Mouse (Mus musculus) CH12.LX (cell line): Measurements from ENCODE around the gene Selenoo. TPM values are rescaled to one million over a fixed set of nuclear protein-coding genes. Genes with fewer than 3 reads are reported as not detected.

ENCODE experiments used
- DNase-seq: peaks from one replicate; pipeline ENCODE4 v3.0.0-alpha.2; 2013; ENCODE audit errors: extremely low read depth
- H3K27ac ChIP-seq: 2 replicates; pipeline ENCODE4 v1.5.1; 2012; ENCODE audit warnings: low read depth, mild to moderate bottlenecking, control low read depth, moderate library complexity; ENCODE audit not compliant: insufficient read depth
- H3K27me3 ChIP-seq: replicated peaks from 2 replicates; pipeline ENCODE3; 2012; ENCODE audit warnings: inconsistent platforms
- H3K36me3 ChIP-seq, 2 experiments: replicated peaks in 1 of 2; 2 replicates each; pipeline versions ENCODE3 to v1.6.1; 2012; ENCODE audit warnings: inconsistent platforms in 1 of 2, low read length in 1 of 2, mild to moderate bottlenecking in 1 of 2, mixed read lengths in 1 of 2, moderate library complexity in 1 of 2; ENCODE audit not compliant: control insufficient read depth in 1 of 2, insufficient read depth in 1 of 2
- H3K4me1 ChIP-seq, 2 experiments: 2 replicates each; pipeline ENCODE4 v1.6.1; 2012; ENCODE audit warnings: inconsistent platforms in 1 of 2, moderate library complexity in 1 of 2; ENCODE audit not compliant: insufficient read depth in 2 of 2, control insufficient read depth in 1 of 2
- H3K4me2 ChIP-seq: 2 replicates; pipeline ENCODE4 v1.6.1; 2012; ENCODE audit warnings: low read depth, mild to moderate bottlenecking, control low read depth; ENCODE audit not compliant: poor library complexity, insufficient read depth, severe bottlenecking
- H3K4me3 ChIP-seq, 3 experiments: fragments of 150-350 bp in 1 of 3; sonication (generic) in 1 of 3; replicated peaks in 1 of 3; 2 replicates each; pipeline versions ENCODE3 to v1.5.1; 2011 to 2012; ENCODE audit warnings: low read depth in 2 of 3, low read length in 2 of 3, mild to moderate bottlenecking in 2 of 3, moderate library complexity in 2 of 3, control low read depth in 1 of 3, improper control_type of control experiment in 1 of 3, inconsistent platforms in 1 of 3, mixed read lengths in 1 of 3; ENCODE audit not compliant: poor library complexity in 1 of 3
- H3K79me2 ChIP-seq: replicated peaks from 2 replicates; pipeline ENCODE4 v1.6.1; 2012; ENCODE audit warnings: mild to moderate bottlenecking, moderate library complexity; ENCODE audit not compliant: control insufficient read depth, poor library complexity, insufficient read depth, severe bottlenecking; ENCODE audit errors: extremely low read depth
- H3K9ac ChIP-seq: 2 replicates; pipeline ENCODE4 v1.6.1; 2012; ENCODE audit warnings: low read depth, mild to moderate bottlenecking, control low read depth, moderate library complexity; ENCODE audit not compliant: insufficient read depth
- H3K9me3 ChIP-seq: replicated peaks from 2 replicates; pipeline ENCODE3; 2012; ENCODE audit warnings: low read length, inconsistent platforms, mixed read lengths
- CHD1 ChIP-seq: IDR thresholded peaks from 2 replicates; pipeline ENCODE4 v1.6.1; 2012; ENCODE audit warnings: low read depth, low read length, improper control_type of control experiment, inconsistent platforms
- CHD2 ChIP-seq: IDR thresholded peaks from 2 replicates; pipeline ENCODE4 v1.6.1; 2011; ENCODE audit warnings: low read length, improper control_type of control experiment
- CTCF ChIP-seq, 2 experiments: IDR thresholded peaks in 1 of 2; conservative IDR thresholded peaks in 1 of 2; 2 replicates each; pipeline ENCODE4 v1.5.1; 2011 to 2012; ENCODE audit warnings: low read depth in 2 of 2, low read length in 2 of 2, improper control_type of control experiment in 1 of 2, inconsistent platforms in 1 of 2, mild to moderate bottlenecking in 1 of 2, moderate library complexity in 1 of 2
- E2F4 ChIP-seq: IDR thresholded peaks from 2 replicates; pipeline ENCODE4 v1.6.1; 2011; ENCODE audit warnings: low read depth, low read length, improper control_type of control experiment; ENCODE audit not compliant: insufficient replicate concordance
- ELF1 ChIP-seq: IDR thresholded peaks from 2 replicates; pipeline ENCODE4 v1.6.1; 2014; ENCODE audit warnings: low read depth, mild to moderate bottlenecking, inconsistent platforms, low read length, improper control_type of control experiment
- GABPA ChIP-seq: IDR thresholded peaks from 2 replicates; pipeline ENCODE4 v1.6.1; 2012; ENCODE audit warnings: low read depth, low read length, improper control_type of control experiment, inconsistent platforms; ENCODE audit not compliant: insufficient replicate concordance
- IRF4 ChIP-seq: IDR thresholded peaks from 2 replicates; pipeline ENCODE4 v1.6.1; 2014; ENCODE audit warnings: low read depth, mild to moderate bottlenecking, inconsistent platforms, low read length, improper control_type of control experiment
- MAFK ChIP-seq: IDR thresholded peaks from 2 replicates; pipeline ENCODE4 v1.6.1; 2011; ENCODE audit warnings: low read length, improper control_type of control experiment; ENCODE audit not compliant: insufficient replicate concordance
- MEF2A ChIP-seq: IDR thresholded peaks from 2 replicates; pipeline ENCODE4 v1.6.1; 2014; ENCODE audit warnings: low read depth, mild to moderate bottlenecking, inconsistent platforms, low read length, improper control_type of control experiment, borderline replicate concordance
- MYC ChIP-seq: IDR thresholded peaks from 2 replicates; pipeline ENCODE4 v1.6.1; 2011; ENCODE audit warnings: low read depth, mild to moderate bottlenecking, improper control_type of control experiment, low read length
- NELFE ChIP-seq: IDR thresholded peaks from 2 replicates; pipeline ENCODE4 v1.6.1; 2011; ENCODE audit warnings: low read depth, low read length, improper control_type of control experiment
- RAD21 ChIP-seq: IDR thresholded peaks from 2 replicates; pipeline ENCODE4 v1.6.1; 2011; ENCODE audit warnings: low read depth, mild to moderate bottlenecking, low read length, improper control_type of control experiment, moderate library complexity
- RCOR1 ChIP-seq: conservative IDR thresholded peaks from 2 replicates; pipeline ENCODE4 v1.6.1; 2012; ENCODE audit warnings: low read depth, mild to moderate bottlenecking, inconsistent platforms, low read length, improper control_type of control experiment
- TBP ChIP-seq: conservative IDR thresholded peaks from 2 replicates; pipeline ENCODE4 v1.6.1; 2011; ENCODE audit warnings: low read depth, low read length, improper control_type of control experiment
- TCF12 ChIP-seq: IDR thresholded peaks from 2 replicates; pipeline ENCODE4 v1.6.1; 2014; ENCODE audit warnings: low read depth, mild to moderate bottlenecking, inconsistent platforms, low read length, improper control_type of control experiment
- UBTF ChIP-seq: IDR thresholded peaks from 2 replicates; pipeline ENCODE4 v1.6.1; 2012; ENCODE audit warnings: low read depth, mild to moderate bottlenecking, inconsistent platforms, low read length, improper control_type of control experiment, moderate library complexity
- USF1 ChIP-seq: IDR thresholded peaks from 2 replicates; pipeline ENCODE4 v1.6.1; 2014; ENCODE audit warnings: low read depth, mild to moderate bottlenecking, inconsistent platforms, low read length, improper control_type of control experiment
- USF2 ChIP-seq: conservative IDR thresholded peaks from 2 replicates; pipeline ENCODE4 v1.6.1; 2011; ENCODE audit warnings: low read depth, low read length, improper control_type of control experiment
- ZKSCAN1 ChIP-seq: IDR thresholded peaks from 2 replicates; pipeline ENCODE4 v1.6.1; 2012; ENCODE audit warnings: low read depth, inconsistent platforms, low read length, improper control_type of control experiment, borderline replicate concordance
- ZMIZ1 ChIP-seq: IDR thresholded peaks from 2 replicates; pipeline ENCODE4 v1.6.1; 2012; ENCODE audit warnings: low read depth, mild to moderate bottlenecking, inconsistent platforms, low read length, improper control_type of control experiment
- dilution Hi-C: fragments of 300-500 bp; cut with MboI; formaldehyde crosslinking; loops from 2 replicates; pipeline ENCODE4 v1.14.3; 2020; ENCODE audit warnings: low sequenced_read_pairs; ENCODE audit not compliant: extremely low pct_unique_long_range_greater_than_20kb, extremely low pct_ligation_motif_present
- in situ Hi-C: fragments of 300-500 bp; cut with MboI; formaldehyde crosslinking; loops from 3 replicates; pipeline ENCODE4 v1.14.3; 2019; ENCODE audit warnings: low sequenced_read_pairs, low pct_ligation_motif_present, low pct_unique_long_range_greater_than_20kb, mixed read lengths
- polyA plus RNA-seq: library from polyadenylated mRNA; unstranded; fragments of >175 nt; gene quantifications from 2 replicates; pipeline ENCODE4 v1.2.1, GENCODE M21; 2012; ENCODE audit warnings: low read depth; ENCODE audit not compliant: insufficient read length
- total RNA-seq, 2 experiments: library from RNA; depleted of rRNA; stranded (reverse); fragments of 300-350 nt in 1 of 2; fragments of >200 nt in 1 of 2; gene quantifications; 2 replicates each; pipeline ENCODE4 v1.2.3; 2012 to 2014

Selenoo gene
- total and polyA plus RNA-seq, 3 experiments = 3.7 to 11.7 (median 8.7) TPM

- peaks cover 69% of the 10 kb centered on the region for H3K27me3 ChIP-seq
- in situ Hi-C loops (no loop called here), dilution Hi-C loops (no loop called here)
Measured at GRCm38 (mm10) chr15:89138531-89138930, 49.6 kb downstream of the Selenoo start.

GRCm38 (mm10) chr15:89140048-89140658, 51.3 kb downstream of the Selenoo start:
- no peak for TF ChIP-seq CHD2
- no peak for TF ChIP-seq NELFE
- no peak for TF ChIP-seq CHD1
- TF ChIP-seq MYC = no peak
- no peak for TF ChIP-seq CTCF (conservative IDR thresholded peaks at IDR 0.05 in 1 of 2, IDR thresholded peaks at IDR 0.05 in 1 of 2; ENCODE audit: low read depth in 2 of 2, low read length in 2 of 2)
- no peak for TF ChIP-seq TBP
- no peak for TF ChIP-seq TCF12
- TF ChIP-seq UBTF = no peak
- TF ChIP-seq USF2 = no peak
- TF ChIP-seq ELF1 = no peak
- no peak for TF ChIP-seq ZKSCAN1
- TF ChIP-seq E2F4 = no peak
- peaks cover 0 to 13% of the 10 kb centered on the region in 2 experiments for H3K36me3 ChIP-seq
- H3K27ac ChIP-seq = no peak overlapping the region
- H3K27me3 ChIP-seq = peaks cover 61% of the 10 kb centered on the region
- no peak overlapping the region for H3K4me2 ChIP-seq
- dilution Hi-C loops = no loop called here
- H3K9ac ChIP-seq = no peak overlapping the region
- in situ Hi-C loops = no loop called here
- no peak for DNase-seq
- no peak overlapping the region for H3K4me3 ChIP-seq
- H3K9me3 ChIP-seq = no peaks in the 10 kb centered on the region
- H3K4me1 ChIP-seq = peaks cover 0 to 9% of the 10 kb centered on the region in 2 experiments; a peak in 2 of 4 replicates
- H3K79me2 ChIP-seq = no peaks in the 10 kb centered on the region

More at GRCm38 (mm10) chr15:89138531-89138930, 49.6 kb downstream of the Selenoo start:
- DNase-seq = no peak
- Histone ChIP-seq H3K9ac (no peak overlapping the region), H3K36me3 (peaks cover 0 to 5% of the 10 kb centered on the region in 2 experiments), H3K4me1 (peaks cover 0 to 13% of the 10 kb centered on the region in 2 experiments; a peak in 2 of 4 replicates), H3K4me2 (no peak overlapping the region), H3K79me2 (no peaks in the 10 kb centered on the region), H3K9me3 (no peaks in the 10 kb centered on the region), H3K27ac (no peak overlapping the region), H3K4me3 (no peak overlapping the region)
- TF ChIP-seq MAFK = no peak
- TF ChIP-seq USF1 = no peak
- TF ChIP-seq IRF4 = no peak
- no peak for TF ChIP-seq USF2
- no peak for TF ChIP-seq ZMIZ1
- no peak for TF ChIP-seq E2F4
- no peak for TF ChIP-seq GABPA
- no peak for TF ChIP-seq RCOR1
- no peak for TF ChIP-seq MEF2A
- TF ChIP-seq RAD21 = no peak
